Mouse (Mus musculus) CD4-positive helper T cell, adult 2 months (primary cell): ENCODE data around the gene Pgpep1.

Source experiments
- DNase-seq: peaks from one replicate; pipeline ENCODE4 v3.0.0-alpha.2; 2012; ENCODE audit warnings: low read depth, missing footprints, low spot score

Gene Pgpep1

GRCm38 (mm10) chr8:70691230-70691629 is 31.0 kb upstream of the Pgpep1 start:
- no peak for DNase-seq

GRCm38 (mm10) chr8:70689892-70690390 is 29.8 kb upstream of the Pgpep1 start:
- DNase-seq, result no peak

- DNase-seq, result no peak
Measured at GRCm38 (mm10) chr8:70688136-70688535, 27.9 kb upstream of the Pgpep1 start.

- DNase-seq, result no peak
Measured at GRCm38 (mm10) chr8:70687576-70687975, 27.4 kb upstream of the Pgpep1 start.

- DNase-seq, result peak; percentile 88
Measured at GRCm38 (mm10) chr8:70684291-70684690, 24.1 kb upstream of the Pgpep1 start.

DNA sequence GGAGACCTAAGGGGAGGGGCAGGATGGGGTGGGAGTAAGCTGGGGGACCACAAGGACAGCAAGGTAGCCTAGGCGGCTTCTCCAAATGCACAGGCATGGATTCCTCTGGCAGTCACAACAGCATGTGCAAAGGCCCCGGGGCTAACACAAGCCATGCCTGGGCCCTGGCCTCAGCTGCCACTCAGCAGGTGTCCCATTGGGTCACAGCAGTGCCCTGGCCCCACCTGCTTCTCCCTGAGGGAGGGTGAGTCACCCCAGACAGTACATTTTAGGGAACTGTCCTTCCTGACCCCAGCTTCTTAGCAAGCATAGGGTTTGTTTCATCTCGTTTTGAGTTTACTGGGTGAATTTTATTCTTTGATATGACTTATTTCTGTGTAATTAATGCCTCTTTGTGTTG is 22.5 kb upstream of the Pgpep1 start:
- DNase-seq, result no peak

GRCm38 (mm10) chr8:70682193-70682592 is 22.0 kb upstream of the Pgpep1 start:
- DNase-seq, result no peak

DNA sequence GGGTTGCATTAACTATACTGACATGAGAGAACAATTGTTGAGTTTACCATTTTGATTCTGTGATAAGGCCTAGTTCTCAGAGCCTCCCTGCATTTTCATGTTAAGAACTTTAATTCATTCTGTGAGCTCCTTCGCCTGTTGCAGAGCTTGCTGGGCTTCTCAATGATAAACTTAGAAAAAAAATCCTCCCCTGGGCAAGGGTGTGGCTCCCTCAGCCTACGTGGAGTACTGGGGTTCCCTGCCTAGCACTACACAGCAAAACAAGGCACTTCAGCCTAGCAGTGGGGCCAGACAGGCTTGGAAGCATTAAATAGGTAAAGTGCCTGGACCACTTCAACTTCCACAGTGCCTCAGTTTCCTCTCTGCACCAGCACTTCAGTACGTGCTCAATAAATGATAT is 21.2 kb upstream of the Pgpep1 start:
- no peak for DNase-seq

DNA sequence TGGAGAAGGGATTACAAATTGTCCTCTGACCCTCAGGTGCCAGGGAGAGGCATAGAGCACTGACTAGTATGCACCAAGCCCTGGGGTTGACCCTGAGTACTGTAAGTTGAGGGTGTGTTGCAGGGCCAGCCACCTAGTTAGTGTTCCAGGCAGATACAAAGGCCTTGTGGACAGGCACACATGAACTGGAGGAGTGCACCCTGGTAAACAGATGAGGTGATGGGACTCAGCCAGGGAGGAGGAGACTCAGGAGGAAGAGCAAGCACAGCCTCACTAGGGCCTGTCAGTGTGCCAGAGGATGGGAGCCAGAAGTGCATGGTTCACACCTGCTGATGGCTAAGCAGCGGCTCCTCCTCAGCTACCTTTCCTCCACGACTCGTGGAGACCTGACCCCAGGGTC is 19.9 kb upstream of the Pgpep1 start:
- DNase-seq, result no peak

DNA sequence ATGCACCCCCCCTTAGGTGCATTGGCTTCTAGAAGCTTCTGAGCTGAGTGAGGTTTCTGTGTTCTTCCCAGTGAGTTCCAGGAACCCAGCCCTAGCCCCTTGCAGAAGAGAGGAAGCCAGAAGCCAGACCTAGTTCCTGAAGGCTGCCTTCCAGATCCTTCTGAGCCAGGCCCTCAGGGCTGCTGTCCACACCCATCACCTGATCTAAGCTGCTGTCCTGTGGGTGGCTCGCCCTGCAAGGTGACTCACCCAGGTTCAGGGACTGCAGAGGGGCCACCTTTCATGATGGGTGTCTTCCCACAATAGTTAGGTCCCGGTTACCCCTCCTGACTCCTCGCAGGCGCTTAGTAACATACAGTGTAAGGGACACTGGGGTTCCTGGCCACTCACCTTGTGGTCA is 19.2 kb upstream of the Pgpep1 start:
- DNase-seq, result no peak

DNA sequence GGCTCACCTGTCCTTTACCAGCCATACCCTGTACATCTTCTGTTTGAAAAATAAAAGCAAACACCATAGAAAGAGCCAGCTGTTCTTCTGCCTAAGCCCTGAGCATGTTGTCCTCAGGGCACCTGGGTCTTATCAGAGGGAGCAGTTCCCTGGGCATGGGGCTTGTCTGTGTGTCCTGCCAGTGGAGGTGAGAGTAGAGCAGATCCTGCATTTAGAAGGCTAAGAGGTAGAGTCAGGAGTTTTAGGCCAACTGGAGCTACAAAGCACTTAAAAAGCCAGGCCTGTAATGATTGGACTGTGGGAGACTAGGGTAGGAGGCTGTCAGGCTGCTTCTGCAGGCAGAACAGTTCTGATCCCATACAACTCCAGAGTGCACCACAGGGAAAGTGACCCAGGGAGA is 18.5 kb upstream of the Pgpep1 start:
- no peak for DNase-seq

GRCm38 (mm10) chr8:70677451-70678080 is 17.4 kb upstream of the Pgpep1 start:
- DNase-seq, result no peak

GRCm38 (mm10) chr8:70675336-70675735 is 15.1 kb upstream of the Pgpep1 start:
- peak; percentile 81 for DNase-seq

- DNase-seq, result peak; percentile 48
Measured at GRCm38 (mm10) chr8:70674716-70675115, 14.5 kb upstream of the Pgpep1 start.

DNA sequence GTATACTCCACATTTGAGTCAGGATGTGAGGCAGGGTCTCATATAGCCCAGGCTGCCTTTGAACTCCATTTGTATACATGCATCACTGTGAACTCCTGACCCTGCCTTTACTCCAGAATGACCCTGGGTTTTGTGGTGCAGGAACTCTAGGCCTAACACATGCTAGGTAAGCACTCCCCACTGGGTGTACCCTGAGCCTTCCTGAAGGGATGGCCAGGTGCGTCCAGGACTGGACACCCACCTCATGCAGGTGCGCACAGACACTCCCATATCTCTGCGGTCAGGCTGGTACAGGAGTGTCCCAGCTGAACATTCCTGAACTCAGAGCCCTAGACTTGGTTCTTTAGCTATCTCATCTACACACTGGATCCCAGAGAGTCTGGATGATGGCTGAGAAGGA is 13.9 kb upstream of the Pgpep1 start:
- DNase-seq, result no peak

DNA sequence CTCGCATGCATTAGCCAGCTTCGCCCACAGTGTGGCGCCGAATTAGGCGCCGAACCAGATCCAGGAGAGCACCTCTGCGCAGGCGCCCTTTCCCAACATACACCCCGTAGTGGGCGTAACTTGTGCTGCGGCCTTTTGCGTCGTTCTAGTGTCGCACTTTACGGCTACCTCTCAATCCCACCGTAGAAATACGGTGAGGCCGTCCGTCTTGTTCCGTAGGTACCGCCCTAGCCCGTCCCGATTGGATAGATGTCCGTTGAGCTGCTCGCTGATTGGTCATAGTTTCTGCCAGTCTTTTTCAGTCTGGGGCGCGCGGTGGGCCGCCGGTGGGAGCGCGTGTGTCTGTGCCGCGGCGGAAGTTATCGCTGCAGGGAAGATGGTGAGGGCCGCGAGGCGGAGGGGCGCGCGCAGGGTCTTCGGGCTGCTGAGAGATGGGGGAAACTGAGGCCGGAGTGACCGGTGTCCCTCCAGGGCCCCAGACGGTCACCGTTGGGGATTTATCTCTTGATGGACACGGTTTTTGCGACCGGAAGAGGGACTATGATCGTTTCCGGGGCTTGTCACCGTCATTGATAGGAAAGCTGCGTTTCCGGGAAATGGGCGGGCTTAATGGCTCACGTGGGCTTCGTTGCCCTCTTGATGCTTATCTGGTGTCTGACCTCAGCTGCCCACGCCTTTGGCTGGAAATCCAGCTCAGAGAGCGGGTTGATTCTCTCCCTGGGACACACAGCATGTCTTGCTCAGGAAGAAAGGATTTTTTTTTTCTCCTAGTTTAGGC is 13.1 kb upstream of the Pgpep1 start, which contains the start of gene Lsm4:
Gene Lsm4, plus strand, starts transcription at position 170 of the 778 bp plus-strand sequence.
- DNase-seq, result peak; percentile 100

- DNase-seq, result no peak
Measured at GRCm38 (mm10) chr8:70672325-70673078, 12.3 kb upstream of the Pgpep1 start.

DNA sequence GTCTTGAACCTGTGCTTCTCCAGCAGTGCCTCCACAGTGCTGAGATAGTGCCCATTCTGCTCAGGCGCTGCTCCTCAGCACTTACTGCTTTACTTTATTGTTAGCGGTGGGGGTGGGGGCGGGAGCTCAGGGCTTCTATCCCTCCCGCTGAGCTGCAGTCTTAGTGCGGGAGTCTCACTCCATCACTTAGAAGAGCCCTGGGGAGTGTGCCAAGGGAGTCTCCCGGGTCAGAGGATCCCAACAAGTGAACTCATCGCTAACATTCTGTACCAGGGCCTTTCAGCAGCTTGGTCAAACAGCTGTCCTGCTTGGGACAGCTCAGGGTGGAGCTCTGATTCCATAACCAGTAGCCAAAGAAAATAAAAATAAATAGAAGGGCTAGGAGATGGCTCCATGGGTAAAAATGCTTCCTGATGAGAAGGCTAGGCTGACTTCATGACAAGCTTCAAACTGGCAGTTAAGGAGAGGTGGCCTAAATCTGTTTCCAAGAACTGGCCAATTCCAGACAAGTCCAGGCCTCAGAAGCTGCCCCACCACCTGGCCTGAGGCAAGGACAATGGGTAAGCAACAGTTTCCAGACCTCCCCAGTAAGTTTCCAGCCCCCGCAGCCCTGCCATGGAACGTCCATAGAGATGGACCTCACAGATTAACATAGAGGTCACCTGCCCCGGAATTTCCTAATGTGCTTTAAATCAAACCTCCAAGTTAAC is 11.6 kb upstream of the Pgpep1 start:
- no peak for DNase-seq

- DNase-seq, result no peak
Measured at GRCm38 (mm10) chr8:70667071-70667470, 6.9 kb upstream of the Pgpep1 start.

DNA sequence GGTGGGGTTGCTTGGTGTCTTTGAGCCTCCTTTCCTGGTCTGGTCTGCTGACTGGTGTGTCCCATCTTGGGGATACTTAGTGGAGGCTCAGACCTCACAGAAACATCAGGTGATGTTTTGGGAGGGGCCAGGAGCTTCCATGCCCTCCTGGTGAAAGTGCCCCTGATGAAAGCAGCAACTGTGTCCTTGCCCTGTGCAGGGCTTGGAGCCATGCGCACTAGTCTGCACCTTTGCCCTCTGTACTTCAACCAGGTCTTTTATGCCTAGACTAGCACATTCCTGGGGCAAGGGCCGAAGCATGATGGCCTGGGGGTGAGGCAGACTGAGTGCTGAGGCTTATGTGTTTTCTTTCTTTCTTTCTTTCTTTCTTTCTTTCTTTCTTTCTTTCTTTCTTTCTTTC is 5.4 kb upstream of the Pgpep1 start:
- no peak for DNase-seq

DNA sequence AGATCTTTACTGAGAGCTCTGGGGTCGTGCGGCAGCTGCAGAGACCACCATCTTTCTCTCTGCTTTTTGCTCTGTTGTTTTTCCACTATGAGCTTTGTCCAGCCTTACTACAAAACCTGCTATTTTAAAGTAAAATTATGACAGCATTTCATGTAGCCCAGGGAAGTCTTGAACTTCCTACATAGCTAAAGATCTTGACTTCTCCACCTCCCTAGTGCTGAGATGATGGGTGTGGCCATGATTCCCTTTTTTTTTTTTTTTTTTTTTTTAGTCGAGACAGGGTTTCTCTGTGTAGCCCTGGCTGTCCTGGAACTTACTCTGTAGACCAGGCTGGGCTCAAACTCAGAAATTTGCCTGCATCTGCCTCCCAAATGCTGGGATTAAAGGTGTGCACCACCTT is 4.4 kb upstream of the Pgpep1 start:
- DNase-seq, result no peak

DNA sequence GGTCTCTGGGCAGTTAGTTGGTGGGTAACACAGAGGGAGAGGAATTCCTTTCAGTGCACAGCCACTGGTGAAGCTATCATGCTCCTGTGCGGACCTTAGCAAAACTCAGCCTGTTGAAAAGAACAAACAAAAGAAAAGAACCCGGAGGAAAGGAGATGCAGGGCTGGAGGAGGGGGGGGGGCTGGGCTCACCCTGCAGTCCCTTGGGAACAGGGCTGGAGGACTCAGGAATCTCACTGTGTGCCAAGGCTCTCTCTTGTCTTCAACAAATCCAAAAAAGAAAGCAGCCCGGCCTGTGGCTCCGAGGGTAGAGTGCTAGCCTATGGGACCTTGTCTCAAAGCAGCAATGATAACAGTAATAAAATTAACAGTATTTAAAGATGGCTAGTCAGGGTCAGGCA is 3.5 kb upstream of the Pgpep1 start:
- DNase-seq, result no peak
